Mouse (Mus musculus): ENCODE results near the gene Msh6. TPM values are rescaled to one million over a fixed set of nuclear protein-coding genes. Genes with fewer than 3 reads are reported as not detected.
"Not testable (repeated sequence)": the region's sequence is repeated elsewhere in the genome, so short reads cannot be mapped to it uniquely, and the experiment has no call there.

Gene Msh6
- polyA plus RNA-seq (2012; rRNA removed) (6.6 and 11.1 TPM in 2 replicates), polyA plus RNA-seq (2014; fragmentation: Nextera tagmentation; extraction: Ambion mirVana) (23.9 and 28.5 TPM in 2 replicates)

DNA sequence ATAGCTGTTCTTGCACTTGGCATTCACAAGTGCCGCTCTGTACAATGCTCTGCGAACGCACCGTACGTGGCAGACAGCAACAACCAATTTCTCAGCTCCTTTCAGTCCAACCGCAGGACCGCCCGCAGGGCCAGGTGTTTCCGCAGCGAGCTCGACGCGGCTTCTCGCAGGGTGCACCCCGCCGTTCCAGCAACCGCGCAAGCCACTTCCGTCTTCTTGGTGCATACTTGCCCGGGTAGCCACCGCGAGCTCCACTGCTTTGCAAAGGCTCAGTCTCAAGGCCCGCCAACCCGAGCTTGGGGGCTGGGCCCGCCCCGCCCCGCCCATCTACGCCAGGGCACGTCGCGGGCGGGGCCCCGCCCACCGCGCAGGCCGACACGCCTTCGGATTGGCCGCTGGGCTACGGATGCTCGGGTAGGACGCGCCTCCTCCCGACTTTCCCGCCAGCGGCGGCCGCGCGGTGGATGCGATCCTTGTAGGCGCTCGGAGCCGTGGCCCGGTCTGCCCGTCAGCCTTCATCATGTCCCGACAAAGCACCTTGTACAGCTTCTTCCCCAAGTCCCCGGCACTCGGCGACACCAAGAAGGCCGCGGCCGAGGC is at the start of gene Msh6:
Gene Msh6, plus strand, starts transcription at position 434 of the 600 bp plus-strand sequence.
- peaks cover 12% of the 10 kb centered on the region in 2 experiments for H3K4me1 ChIP-seq (replicated peaks; ENCODE audit: control insufficient read depth in 2 of 2, insufficient read depth in 2 of 2, low read length in 1 of 2)
- no peaks in the 10 kb centered on the region for H3K9me3 ChIP-seq (ENCODE audit: control insufficient read depth, low read length)
- H3K4me2 ChIP-seq (ENCODE audit: low read depth), result peak within 1 kb of the TSS; percentile 92
- WGBS (ENCODE audit: insufficient replicate concordance), result under 1% methylated on average over 63 of the region's 63 CpGs
- H3K4me3 ChIP-seq (ENCODE audit: insufficient read depth in 1 of 2, low read depth in 2 of 2, low read length in 2 of 2), result peak within 1 kb of the TSS; percentile 84 to 99
- H3K9ac ChIP-seq (replicated peaks), result peak within 1 kb of the TSS; percentile 90
- H3K36me3 ChIP-seq (replicated peaks; ENCODE audit: control insufficient read depth, insufficient read depth, low read depth), result peaks cover 14% of the 10 kb centered on the region
- H3K27ac ChIP-seq, result peak within 1 kb of the TSS; percentile 73
- TF ChIP-seq EP300 (IDR thresholded peaks at IDR 0.05; ENCODE audit: low read depth), result peak; percentile 34; the same call in 1 of the 2 replicates
- TF ChIP-seq CTCF (IDR thresholded peaks at IDR 0.05; ENCODE audit: low read depth), result no peak
- DNase-seq (ENCODE audit: low read depth in 3 of 3, low spot score in 3 of 3), result peak; percentile 87 to 89 (median 88)
- ATAC-seq (ENCODE audit: insufficient read depth), result peak; percentile 93
- H3K27me3 ChIP-seq (ENCODE audit: control insufficient read depth, insufficient read depth, low read length), result no peaks in the 10 kb centered on the region

GRCm38 (mm10) chr17:87934326-87934725 is 40.5 kb upstream of the Msh6 start:
- DNase-seq (ENCODE audit: low read depth in 3 of 3, low spot score in 3 of 3), result no peak

GRCm38 (mm10) chr17:87934736-87935135 is 40.1 kb upstream of the Msh6 start:
- Histone ChIP-seq H3K36me3 (replicated peaks; ENCODE audit: control insufficient read depth, insufficient read depth, low read depth) (no peaks in the 10 kb centered on the region), H3K4me1 (replicated peaks; ENCODE audit: control insufficient read depth in 2 of 2, insufficient read depth in 2 of 2, low read length in 1 of 2) (no peaks in the 10 kb centered on the region), H3K9ac (replicated peaks) (no peak overlapping the region), H3K27me3 (ENCODE audit: control insufficient read depth, insufficient read depth, low read length) (no peaks in the 10 kb centered on the region), H3K4me3 (ENCODE audit: insufficient read depth in 1 of 2, low read depth in 2 of 2, low read length in 2 of 2) (no peak overlapping the region), H3K4me2 (ENCODE audit: low read depth) (no peak overlapping the region), H3K9me3 (ENCODE audit: control insufficient read depth, low read length) (no peaks in the 10 kb centered on the region), H3K27ac (no peak overlapping the region)
- 72% methylated on average over 8 of the region's 8 CpGs for WGBS (ENCODE audit: insufficient replicate concordance)
- TF ChIP-seq EP300 (IDR thresholded peaks at IDR 0.05; ENCODE audit: low read depth), result no peak
- DNase-seq (ENCODE audit: low read depth in 3 of 3, low spot score in 3 of 3) (no peak), ATAC-seq (ENCODE audit: insufficient read depth) (no peak)

More at GRCm38 (mm10) chr17:87934326-87934725, 40.5 kb upstream of the Msh6 start:
- Histone ChIP-seq H3K27me3 (ENCODE audit: control insufficient read depth, insufficient read depth, low read length) (no peaks in the 10 kb centered on the region), H3K9ac (replicated peaks) (no peak overlapping the region), H3K4me1 (replicated peaks; ENCODE audit: control insufficient read depth in 2 of 2, insufficient read depth in 2 of 2, low read length in 1 of 2) (no peaks in the 10 kb centered on the region), H3K27ac (no peak overlapping the region), H3K9me3 (ENCODE audit: control insufficient read depth, low read length) (no peaks in the 10 kb centered on the region), H3K36me3 (replicated peaks; ENCODE audit: control insufficient read depth, insufficient read depth, low read depth) (no peaks in the 10 kb centered on the region), H3K4me2 (ENCODE audit: low read depth) (no peak overlapping the region), H3K4me3 (ENCODE audit: insufficient read depth in 1 of 2, low read depth in 2 of 2, low read length in 2 of 2) (no peak overlapping the region)
- TF ChIP-seq EP300 (IDR thresholded peaks at IDR 0.05; ENCODE audit: low read depth) (no peak), CTCF (IDR thresholded peaks at IDR 0.05; ENCODE audit: low read depth) (no peak)
- ATAC-seq (ENCODE audit: insufficient read depth), result no peak
- WGBS (ENCODE audit: insufficient replicate concordance), result 63% methylated on average over 10 of the region's 10 CpGs

DNA sequence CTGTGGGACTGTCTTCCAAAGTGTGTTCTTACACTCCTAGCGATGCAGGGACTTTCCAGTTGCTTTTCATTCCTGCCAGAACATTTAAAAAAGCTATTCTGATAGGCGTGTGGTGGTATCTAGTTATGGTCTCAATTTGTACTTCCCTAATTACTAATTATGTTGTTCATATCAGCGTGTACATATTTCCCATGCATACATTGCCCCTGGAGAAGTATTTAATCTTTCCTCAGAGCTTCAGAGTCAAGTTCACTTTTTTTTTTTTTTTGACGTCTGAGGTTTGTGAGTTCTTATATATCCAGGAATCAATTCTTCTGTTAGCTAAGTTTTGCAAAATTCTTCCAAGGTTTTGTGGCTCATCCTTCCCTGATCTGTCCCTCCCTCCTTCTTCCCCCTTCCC is 38.7 kb upstream of the Msh6 start:
- ATAC-seq (ENCODE audit: insufficient read depth) (no peak), DNase-seq (ENCODE audit: low read depth in 3 of 3, low spot score in 3 of 3) (no peak)
- no peaks in the 10 kb centered on the region for H3K4me1 ChIP-seq (replicated peaks; ENCODE audit: control insufficient read depth in 2 of 2, insufficient read depth in 2 of 2, low read length in 1 of 2)
- H3K4me3 ChIP-seq (ENCODE audit: insufficient read depth in 1 of 2, low read depth in 2 of 2, low read length in 2 of 2), result no peak overlapping the region
- H3K9me3 ChIP-seq (ENCODE audit: control insufficient read depth, low read length), result no peaks in the 10 kb centered on the region
- TF ChIP-seq CTCF (IDR thresholded peaks at IDR 0.05; ENCODE audit: low read depth) (no peak), EP300 (IDR thresholded peaks at IDR 0.05; ENCODE audit: low read depth) (no peak)
- WGBS (ENCODE audit: insufficient replicate concordance), result 47% methylated on average over 4 of the region's 4 CpGs
- no peaks in the 10 kb centered on the region for H3K36me3 ChIP-seq (replicated peaks; ENCODE audit: control insufficient read depth, insufficient read depth, low read depth)
- H3K27ac ChIP-seq, result no peak overlapping the region
- no peak overlapping the region for H3K4me2 ChIP-seq (ENCODE audit: low read depth)
- no peaks in the 10 kb centered on the region for H3K27me3 ChIP-seq (ENCODE audit: control insufficient read depth, insufficient read depth, low read length)
- H3K9ac ChIP-seq (replicated peaks), result no peak overlapping the region

DNA sequence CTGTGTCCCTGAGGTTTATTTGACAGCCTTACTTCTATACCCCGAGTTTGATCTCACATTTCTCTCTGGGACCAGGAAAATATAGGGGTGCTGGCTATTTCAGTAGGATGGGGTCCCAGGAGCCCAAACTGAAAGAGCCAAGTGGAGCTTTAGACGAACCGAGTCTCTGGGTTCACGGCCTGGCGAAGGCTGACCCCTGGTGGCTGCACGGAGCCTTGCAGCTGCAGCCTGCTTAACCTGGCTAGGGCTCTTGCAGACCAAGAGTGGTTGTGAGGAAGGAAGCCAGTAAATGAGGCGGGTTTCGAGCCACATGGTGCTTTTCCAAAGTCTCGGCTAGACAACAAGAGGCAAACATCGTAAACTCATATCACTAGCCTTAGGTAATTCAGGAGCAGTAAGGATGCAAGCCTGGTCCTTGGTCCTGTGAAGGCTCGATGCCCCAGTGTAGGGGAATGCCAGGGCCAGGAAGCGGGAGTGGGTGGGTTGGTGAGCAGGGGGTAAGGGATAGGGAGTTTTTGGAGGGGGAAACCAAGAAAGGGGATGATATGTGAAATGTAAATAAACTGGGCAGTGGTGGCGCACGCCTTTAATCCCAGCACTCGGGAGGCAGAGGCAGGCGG is 25.8 kb upstream of the Msh6 start:
- Histone ChIP-seq H3K27ac (no peak overlapping the region), H3K9ac (replicated peaks) (no peak overlapping the region), H3K4me2 (ENCODE audit: low read depth) (no peak overlapping the region), H3K36me3 (replicated peaks; ENCODE audit: control insufficient read depth, insufficient read depth, low read depth) (no peaks in the 10 kb centered on the region), H3K9me3 (ENCODE audit: control insufficient read depth, low read length) (no peaks in the 10 kb centered on the region), H3K4me1 (replicated peaks; ENCODE audit: control insufficient read depth in 2 of 2, insufficient read depth in 2 of 2, low read length in 1 of 2) (no peaks in the 10 kb centered on the region), H3K4me3 (ENCODE audit: insufficient read depth in 1 of 2, low read depth in 2 of 2, low read length in 2 of 2) (no peak overlapping the region), H3K27me3 (ENCODE audit: control insufficient read depth, insufficient read depth, low read length) (no peaks in the 10 kb centered on the region)
- ATAC-seq (ENCODE audit: insufficient read depth), result no peak
- peak; percentile 97 for TF ChIP-seq CTCF (IDR thresholded peaks at IDR 0.05; ENCODE audit: low read depth)
- no peak for TF ChIP-seq EP300 (IDR thresholded peaks at IDR 0.05; ENCODE audit: low read depth)
- WGBS (ENCODE audit: insufficient replicate concordance), result 35% methylated on average over 16 of the region's 16 CpGs
- DNase-seq (ENCODE audit: low read depth in 3 of 3, low spot score in 3 of 3), result peak; percentile 11 to 16 (median 12)

DNA sequence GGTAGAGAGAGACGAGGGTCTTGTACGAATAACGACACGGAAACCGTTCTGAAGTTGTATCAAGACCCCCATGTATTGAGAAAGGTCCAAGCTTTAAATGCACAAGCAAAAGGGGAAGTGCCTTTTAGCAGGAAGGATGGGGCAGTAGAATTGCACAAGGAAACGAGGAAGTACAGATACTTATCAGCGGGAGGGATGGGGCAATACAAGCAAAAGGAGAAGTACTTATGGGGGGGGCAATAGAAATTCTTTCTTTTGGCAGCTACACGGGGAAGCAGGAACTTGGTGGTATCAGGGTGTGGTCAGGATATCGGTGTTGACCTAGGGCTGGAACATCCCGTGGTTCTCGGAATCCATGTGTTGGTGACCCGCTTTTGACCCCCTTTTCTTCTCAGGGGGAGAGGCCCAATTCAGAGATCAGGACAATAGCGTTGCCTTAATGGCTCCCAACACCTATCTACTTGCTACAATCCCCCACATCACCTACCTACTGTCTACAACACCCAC is 20.2 kb upstream of the Msh6 start:
- not testable (repeated sequence) for H3K4me3 ChIP-seq (ENCODE audit: insufficient read depth in 1 of 2, low read depth in 2 of 2, low read length in 2 of 2); H3K4me1 ChIP-seq (replicated peaks; ENCODE audit: control insufficient read depth in 2 of 2, insufficient read depth in 2 of 2, low read length in 1 of 2); H3K27ac ChIP-seq; DNase-seq (ENCODE audit: low read depth in 3 of 3, low spot score in 3 of 3); H3K4me2 ChIP-seq (ENCODE audit: low read depth); ATAC-seq (ENCODE audit: insufficient read depth); H3K27me3 ChIP-seq (ENCODE audit: control insufficient read depth, insufficient read depth, low read length); H3K9me3 ChIP-seq (ENCODE audit: control insufficient read depth, low read length); H3K9ac ChIP-seq (replicated peaks); H3K36me3 ChIP-seq (replicated peaks; ENCODE audit: control insufficient read depth, insufficient read depth, low read depth)
- WGBS (ENCODE audit: insufficient replicate concordance), result 52% methylated on average over 13 of the region's 13 CpGs
